Mouse (Mus musculus): ENCODE data around the gene Nsmce3. TPM values are rescaled to one million over a fixed set of nuclear protein-coding genes. Genes with fewer than 3 reads are reported as not detected.

The Nsmce3 gene
- polyA plus RNA-seq, 1 experiment, result 1.4 TPM

DNA sequence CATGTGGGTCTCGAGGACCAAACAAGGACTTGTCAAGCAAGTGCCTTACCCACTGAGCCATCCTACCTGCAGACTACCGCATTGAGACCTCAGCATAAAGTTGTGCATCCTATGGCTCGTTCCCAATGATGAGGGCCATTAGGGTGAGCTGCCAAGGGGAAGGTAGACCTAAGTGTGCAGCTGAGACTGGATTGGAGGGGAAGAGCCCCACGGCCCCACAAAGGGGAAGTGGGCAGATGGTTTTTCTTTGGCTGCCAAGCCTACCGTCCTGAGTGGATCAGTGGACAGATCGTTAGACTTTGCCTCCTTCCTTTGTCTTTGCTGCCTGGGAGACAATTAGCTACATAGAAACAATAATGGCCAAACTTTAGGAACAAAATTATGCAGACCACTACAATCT lies 23.8 kb upstream of the Nsmce3 start:
- Histone ChIP-seq H3K27me3 (ENCODE audit: control insufficient read depth) (no peaks in the 10 kb centered on the region), H3K4me1 (ENCODE audit: control insufficient read depth) (no peaks in the 10 kb centered on the region), H3K9me3 (ENCODE audit: control insufficient read depth, low read length) (peaks cover 5% of the 10 kb centered on the region), H3K4me3 (replicated peaks) (no peak overlapping the region), H3K36me3 (ENCODE audit: control insufficient read depth) (no peaks in the 10 kb centered on the region)
- TF ChIP-seq TAL1 (IDR thresholded peaks at IDR 0.05; ENCODE audit: low read length) (no peak), GATA1 (IDR thresholded peaks at IDR 0.05; ENCODE audit: low read length) (no peak)

DNA sequence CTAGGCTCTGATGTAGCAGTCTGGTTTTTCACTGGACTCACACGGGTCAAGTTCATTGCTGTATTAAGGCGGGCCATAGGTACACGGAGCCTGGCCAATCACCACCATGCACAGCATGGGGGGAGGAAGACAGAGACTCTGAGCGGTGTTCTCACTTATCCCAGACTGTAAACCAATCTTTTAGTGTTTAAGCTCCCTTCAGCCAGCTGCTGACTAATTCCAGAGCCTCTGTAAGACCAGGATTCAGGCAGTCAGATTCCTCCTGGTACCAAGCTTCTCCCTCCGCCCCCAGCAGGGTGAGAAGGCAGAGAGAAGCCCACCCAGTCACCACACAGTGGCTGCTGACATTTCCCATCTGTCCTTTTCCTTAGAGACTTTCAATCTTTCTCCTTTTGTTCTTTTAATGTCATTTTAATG lies 22.9 kb upstream of the Nsmce3 start:
- H3K36me3 ChIP-seq (ENCODE audit: control insufficient read depth), result no peaks in the 10 kb centered on the region
- peaks cover 5% of the 10 kb centered on the region for H3K9me3 ChIP-seq (ENCODE audit: control insufficient read depth, low read length)
- no peaks in the 10 kb centered on the region for H3K4me1 ChIP-seq (ENCODE audit: control insufficient read depth)
- no peaks in the 10 kb centered on the region for H3K27me3 ChIP-seq (ENCODE audit: control insufficient read depth)
- H3K4me3 ChIP-seq (replicated peaks), result no peak overlapping the region
- TF ChIP-seq TAL1 (IDR thresholded peaks at IDR 0.05; ENCODE audit: low read length), result no peak
- TF ChIP-seq GATA1 (IDR thresholded peaks at IDR 0.05; ENCODE audit: low read length), result no peak

DNA sequence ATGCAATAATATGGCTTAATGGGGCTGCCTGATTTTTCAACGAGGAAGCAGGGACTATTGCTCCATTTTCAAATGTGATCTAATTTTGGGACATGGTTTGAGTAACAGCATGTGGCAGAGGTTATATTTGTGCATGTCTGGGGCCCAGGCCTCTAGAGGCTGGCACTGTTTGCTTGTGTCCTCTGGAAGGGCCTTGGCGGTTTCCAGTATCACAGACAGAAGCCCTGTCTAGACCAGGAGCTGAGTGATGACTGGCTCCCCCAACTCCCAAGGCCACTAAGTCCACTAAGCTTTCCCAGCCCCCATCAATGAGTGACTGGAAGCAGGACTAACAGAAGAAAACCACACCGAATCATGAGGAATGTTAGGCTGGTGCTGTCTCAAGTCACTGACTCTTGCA lies 18.3 kb upstream of the Nsmce3 start:
- no peaks in the 10 kb centered on the region for H3K36me3 ChIP-seq (ENCODE audit: control insufficient read depth)
- TF ChIP-seq TAL1 (IDR thresholded peaks at IDR 0.05; ENCODE audit: low read length), result no peak
- TF ChIP-seq GATA1 (IDR thresholded peaks at IDR 0.05; ENCODE audit: low read length), result no peak
- H3K27me3 ChIP-seq (ENCODE audit: control insufficient read depth), result no peaks in the 10 kb centered on the region
- H3K4me3 ChIP-seq (replicated peaks), result no peak overlapping the region
- no peaks in the 10 kb centered on the region for H3K9me3 ChIP-seq (ENCODE audit: control insufficient read depth, low read length)
- no peaks in the 10 kb centered on the region for H3K4me1 ChIP-seq (ENCODE audit: control insufficient read depth)

DNA sequence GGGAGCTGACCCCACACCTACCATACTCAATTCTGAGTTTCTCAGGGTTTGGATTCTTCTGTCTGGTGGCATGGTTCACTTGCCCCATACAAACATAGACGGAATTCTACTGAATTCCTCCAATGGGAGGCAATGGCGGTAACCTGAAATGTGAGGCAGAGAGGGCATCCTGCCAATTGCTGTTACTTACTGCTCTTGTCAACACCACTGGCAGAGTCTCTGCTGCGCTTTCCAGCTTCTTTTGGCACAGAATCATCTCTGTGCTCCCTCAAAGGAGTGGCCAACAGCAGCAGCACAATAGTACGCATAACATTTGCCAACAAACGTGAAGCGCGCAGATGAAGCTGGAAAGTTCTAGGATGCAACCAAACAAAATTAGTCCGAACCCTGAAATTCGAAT lies 17.1 kb upstream of the Nsmce3 start:
- no peaks in the 10 kb centered on the region for H3K4me1 ChIP-seq (ENCODE audit: control insufficient read depth)
- H3K36me3 ChIP-seq (ENCODE audit: control insufficient read depth), result no peaks in the 10 kb centered on the region
- TF ChIP-seq TAL1 (IDR thresholded peaks at IDR 0.05; ENCODE audit: low read length) (no peak), GATA1 (IDR thresholded peaks at IDR 0.05; ENCODE audit: low read length) (no peak)
- H3K9me3 ChIP-seq (ENCODE audit: control insufficient read depth, low read length), result no peaks in the 10 kb centered on the region
- H3K27me3 ChIP-seq (ENCODE audit: control insufficient read depth), result no peaks in the 10 kb centered on the region
- H3K4me3 ChIP-seq (replicated peaks), result no peak overlapping the region

DNA sequence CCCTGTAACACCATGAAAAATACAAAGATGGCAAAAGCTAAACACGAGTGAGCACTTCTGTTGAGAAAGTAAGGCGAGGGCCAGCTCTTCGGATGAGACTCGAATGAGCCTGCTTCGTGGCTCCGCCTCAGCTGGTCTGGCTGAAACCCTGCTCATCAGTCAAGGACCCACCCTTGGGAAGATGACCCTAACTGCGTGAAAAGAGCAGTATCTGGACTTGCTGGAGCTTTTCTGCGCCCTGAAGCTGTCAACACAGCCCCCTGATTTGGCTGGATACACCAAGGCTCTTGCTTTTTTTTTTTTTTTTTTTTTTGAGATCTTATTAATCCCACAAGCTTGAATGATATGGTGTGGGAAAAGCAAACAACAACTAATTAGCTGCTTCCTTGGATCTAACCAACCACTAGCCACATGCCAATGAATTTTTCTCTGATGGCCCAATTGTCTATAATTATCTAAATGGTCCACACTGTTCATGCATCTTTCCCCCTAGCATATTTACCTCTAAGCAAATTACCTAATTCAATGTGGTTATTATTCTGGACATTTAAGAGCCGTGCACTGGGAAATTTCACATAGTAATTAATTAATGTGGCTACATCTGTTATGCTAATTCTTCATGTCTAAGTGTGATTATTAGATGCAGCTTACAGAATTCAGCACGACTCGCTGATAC lies 11.5 kb upstream of the Nsmce3 start:
- Histone ChIP-seq H3K4me3 (replicated peaks) (no peak overlapping the region), H3K4me1 (ENCODE audit: control insufficient read depth) (no peaks in the 10 kb centered on the region), H3K27me3 (ENCODE audit: control insufficient read depth) (no peaks in the 10 kb centered on the region), H3K9me3 (ENCODE audit: control insufficient read depth, low read length) (no peaks in the 10 kb centered on the region), H3K36me3 (ENCODE audit: control insufficient read depth) (no peaks in the 10 kb centered on the region)
- TF ChIP-seq GATA1 (IDR thresholded peaks at IDR 0.05; ENCODE audit: low read length) (no peak), TAL1 (IDR thresholded peaks at IDR 0.05; ENCODE audit: low read length) (no peak)

DNA sequence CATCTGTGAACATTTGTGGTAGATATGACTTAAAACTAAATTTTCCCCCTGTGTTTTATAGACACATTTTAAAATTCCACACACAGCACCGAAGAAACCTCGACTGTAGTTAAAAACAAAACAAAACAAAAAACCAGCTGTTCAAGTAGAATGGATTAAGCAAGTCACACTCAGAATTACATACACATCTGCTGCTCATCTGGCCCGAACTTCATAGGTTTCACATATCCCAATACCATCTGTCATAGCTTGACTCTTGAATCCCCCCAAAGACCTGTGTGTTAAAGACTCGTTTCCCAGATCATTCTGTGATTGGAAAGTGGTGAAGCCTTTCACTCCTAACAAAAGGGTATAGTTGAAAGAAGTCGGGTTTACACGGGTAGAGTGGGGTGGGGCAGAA lies 9.4 kb upstream of the Nsmce3 start:
- Histone ChIP-seq H3K27me3 (ENCODE audit: control insufficient read depth) (no peaks in the 10 kb centered on the region; the same call in 1 of the 2 replicates), H3K36me3 (ENCODE audit: control insufficient read depth) (no peaks in the 10 kb centered on the region), H3K4me1 (ENCODE audit: control insufficient read depth) (no peaks in the 10 kb centered on the region), H3K4me3 (replicated peaks) (no peak overlapping the region), H3K9me3 (ENCODE audit: control insufficient read depth, low read length) (no peaks in the 10 kb centered on the region)
- TF ChIP-seq GATA1 (IDR thresholded peaks at IDR 0.05; ENCODE audit: low read length) (no peak), TAL1 (IDR thresholded peaks at IDR 0.05; ENCODE audit: low read length) (no peak)

DNA sequence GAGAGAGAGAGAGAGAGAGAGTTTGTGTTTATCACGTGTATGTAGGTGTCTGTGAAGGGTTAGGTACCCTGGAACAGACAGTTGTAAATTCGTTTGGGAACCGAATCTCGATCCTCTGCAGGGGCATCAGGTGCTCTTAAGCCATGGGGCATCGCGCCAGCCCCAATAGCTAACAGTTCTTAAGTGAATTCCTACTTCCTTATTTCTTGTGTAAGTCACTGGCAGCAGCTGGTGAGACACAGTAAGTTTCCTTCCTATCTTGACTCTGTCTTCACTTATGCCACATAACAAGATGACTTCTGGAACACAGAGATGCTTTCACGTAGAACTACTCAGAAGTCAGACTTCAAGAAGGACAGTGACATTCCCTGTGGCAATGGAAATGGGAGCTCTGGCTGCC lies 8.6 kb upstream of the Nsmce3 start:
- H3K4me1 ChIP-seq (ENCODE audit: control insufficient read depth), result no peaks in the 10 kb centered on the region
- H3K4me3 ChIP-seq (replicated peaks), result no peak overlapping the region
- TF ChIP-seq GATA1 (IDR thresholded peaks at IDR 0.05; ENCODE audit: low read length) (no peak), TAL1 (IDR thresholded peaks at IDR 0.05; ENCODE audit: low read length) (no peak)
- H3K27me3 ChIP-seq (ENCODE audit: control insufficient read depth), result no peaks in the 10 kb centered on the region; the same call in none of the 2 replicates
- H3K9me3 ChIP-seq (ENCODE audit: control insufficient read depth, low read length), result no peaks in the 10 kb centered on the region
- H3K36me3 ChIP-seq (ENCODE audit: control insufficient read depth), result no peaks in the 10 kb centered on the region

DNA sequence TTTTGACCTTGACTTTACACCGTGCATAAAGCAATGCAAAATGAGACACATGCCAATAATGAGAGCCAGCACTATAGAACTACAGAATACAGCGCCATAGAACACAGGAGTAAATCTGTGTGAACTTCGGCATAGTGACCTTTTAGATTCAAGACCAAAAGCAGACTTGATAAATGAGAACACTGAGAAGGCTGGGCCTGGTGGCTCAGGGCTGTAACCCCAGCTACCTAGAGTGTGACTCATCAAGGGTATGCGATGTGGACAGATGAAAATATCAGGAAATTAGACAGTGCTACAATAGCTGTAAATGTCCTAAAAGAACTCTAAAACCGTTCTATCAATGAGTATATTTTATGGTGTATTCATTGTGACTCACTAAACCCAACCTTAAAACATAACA lies 7.6 kb upstream of the Nsmce3 start:
- Histone ChIP-seq H3K27me3 (ENCODE audit: control insufficient read depth) (no peaks in the 10 kb centered on the region; the same call in none of the 2 replicates), H3K4me1 (ENCODE audit: control insufficient read depth) (no peaks in the 10 kb centered on the region), H3K4me3 (replicated peaks) (no peak overlapping the region), H3K9me3 (ENCODE audit: control insufficient read depth, low read length) (no peaks in the 10 kb centered on the region), H3K36me3 (ENCODE audit: control insufficient read depth) (no peaks in the 10 kb centered on the region)
- no peak for TF ChIP-seq TAL1 (IDR thresholded peaks at IDR 0.05; ENCODE audit: low read length)
- no peak for TF ChIP-seq GATA1 (IDR thresholded peaks at IDR 0.05; ENCODE audit: low read length)

DNA sequence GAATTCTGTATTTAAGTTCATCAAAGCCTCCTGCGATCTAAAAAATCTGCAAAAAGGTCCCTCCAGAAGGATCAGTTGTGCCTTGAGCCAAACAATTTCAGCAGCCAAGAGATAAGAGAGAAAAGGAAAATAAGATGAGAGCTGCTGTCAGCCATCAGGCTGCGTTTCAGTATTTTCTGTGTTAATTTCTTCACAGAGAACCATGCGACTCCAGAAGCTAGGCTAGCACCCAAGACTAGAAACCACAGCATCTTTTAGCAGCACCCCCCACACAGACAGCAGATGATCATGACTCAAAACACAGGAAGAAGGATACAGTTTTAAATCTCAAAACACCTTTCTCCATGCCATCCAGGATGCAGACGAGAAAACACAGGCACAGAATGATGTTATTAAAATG lies 2.1 kb upstream of the Nsmce3 start:
- no peak for TF ChIP-seq TAL1 (IDR thresholded peaks at IDR 0.05; ENCODE audit: low read length)
- TF ChIP-seq GATA1 (IDR thresholded peaks at IDR 0.05; ENCODE audit: low read length), result no peak

DNA sequence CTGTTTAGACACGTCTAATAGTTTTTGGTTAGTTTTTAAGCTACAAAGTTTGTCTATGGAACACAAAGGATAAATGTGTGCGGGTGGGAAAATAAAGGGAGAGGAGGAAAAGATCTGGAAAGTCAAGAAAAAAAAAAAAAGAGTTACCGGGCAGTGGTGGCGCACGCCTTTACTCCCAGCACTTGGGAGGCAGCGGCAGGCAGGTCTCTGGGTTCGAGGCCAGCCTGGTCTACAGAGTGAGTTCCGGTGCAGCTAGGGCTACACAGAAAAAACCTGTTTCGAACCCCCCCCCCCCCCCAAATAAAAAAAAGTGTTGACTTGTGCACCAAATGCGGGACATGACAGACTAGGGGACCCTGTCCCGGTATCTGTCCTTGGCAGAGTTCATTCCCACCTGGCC lies 469 bp upstream of the Nsmce3 start:
- Histone ChIP-seq H3K4me1 (ENCODE audit: control insufficient read depth) (peaks cover 30% of the 10 kb centered on the region), H3K36me3 (ENCODE audit: control insufficient read depth) (peaks cover 18% of the 10 kb centered on the region), H3K27me3 (ENCODE audit: control insufficient read depth) (peaks cover 4% of the 10 kb centered on the region), H3K9me3 (ENCODE audit: control insufficient read depth, low read length) (no peaks in the 10 kb centered on the region), H3K4me3 (replicated peaks) (peak overlapping the region; percentile 88)
- TF ChIP-seq TAL1 (IDR thresholded peaks at IDR 0.05; ENCODE audit: low read length), result no peak
- no peak for TF ChIP-seq GATA1 (IDR thresholded peaks at IDR 0.05; ENCODE audit: low read length)

More for the DNA sequence above, 2.1 kb upstream of the Nsmce3 start:
- Histone ChIP-seq H3K4me1 (ENCODE audit: control insufficient read depth) (peaks cover 20% of the 10 kb centered on the region), H3K27me3 (ENCODE audit: control insufficient read depth) (peaks cover 4% of the 10 kb centered on the region), H3K9me3 (ENCODE audit: control insufficient read depth, low read length) (no peaks in the 10 kb centered on the region), H3K36me3 (ENCODE audit: control insufficient read depth) (peaks cover 9% of the 10 kb centered on the region), H3K4me3 (replicated peaks) (no peak overlapping the region)
